Mouse (Mus musculus): ENCODE data around the gene Sez6. TPM values are rescaled to one million over a fixed set of nuclear protein-coding genes. Genes with fewer than 3 reads are reported as not detected.

Sez6 gene
- polyA plus RNA-seq, 1 experiment from 2014 or later: 0.17 TPM

- peak overlapping the region; percentile 92 for H3K9ac ChIP-seq (ENCODE audit: low read depth, low read length)
- peak overlapping the region; percentile 85 for H3K4me2 ChIP-seq (ENCODE audit: low read length)
- WGBS: under 1% methylated on average over 13 of the region's 13 CpGs
- no peak for TF ChIP-seq CTCF (IDR thresholded peaks at IDR 0.05; ENCODE audit: low read depth)
- no peaks in the 10 kb centered on the region for H3K4me1 ChIP-seq (replicated peaks; ENCODE audit: insufficient read depth, low read length)
- H3K9me3 ChIP-seq (replicated peaks; ENCODE audit: low read length): no peaks in the 10 kb centered on the region
- peaks cover 14% of the 10 kb centered on the region; the same call in 1 of the 2 replicates for H3K36me3 ChIP-seq (ENCODE audit: insufficient read depth, low read length)
- H3K27me3 ChIP-seq (ENCODE audit: insufficient read depth, low read length): no peaks in the 10 kb centered on the region
- peak; percentile 63 for DNase-seq (ENCODE audit: low spot score)
- ATAC-seq (replicated peaks; ENCODE audit: low FRiP score, low read depth): no peak
- peak overlapping the region; percentile 97 for H3K27ac ChIP-seq
- H3K4me3 ChIP-seq (replicated peaks; ENCODE audit: low read depth, low read length): peak overlapping the region; percentile 89
Measured at GRCm38 (mm10) chr11:77984836-77985231, 54.2 kb downstream of the Sez6 start.

DNA sequence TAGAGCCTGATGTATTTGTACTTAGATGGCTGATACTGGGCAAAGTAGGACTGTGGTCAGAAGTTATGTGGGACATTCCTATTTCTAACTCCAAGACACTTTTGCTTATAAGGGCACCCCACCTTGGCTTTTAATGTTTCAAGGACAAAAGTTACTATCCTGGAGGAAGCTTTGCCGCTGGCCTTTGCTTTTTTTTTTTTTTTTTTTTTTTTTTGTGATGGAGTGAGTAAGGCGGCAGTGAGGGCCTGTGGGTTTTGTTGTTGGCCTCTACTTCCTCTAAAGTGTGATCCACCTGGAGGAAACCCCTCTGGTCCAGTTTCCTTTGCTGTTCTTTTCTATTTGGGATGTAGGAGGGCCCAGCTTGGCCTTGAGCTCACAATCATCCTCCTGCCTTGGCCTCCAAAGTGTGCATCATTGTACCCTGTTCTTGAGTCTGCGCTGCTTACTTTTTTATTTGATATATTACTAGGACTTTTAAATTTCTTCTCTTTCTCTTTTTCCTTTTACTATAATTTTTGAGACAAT lies 55.0 kb downstream of the Sez6 start:
- 69% methylated on average over 3 of the region's 3 CpGs for WGBS
- no peak for TF ChIP-seq CTCF (IDR thresholded peaks at IDR 0.05; ENCODE audit: low read depth)
- H3K4me1 ChIP-seq (replicated peaks; ENCODE audit: insufficient read depth, low read length): no peaks in the 10 kb centered on the region
- H3K4me2 ChIP-seq (ENCODE audit: low read length): peak overlapping the region; percentile 85
- H3K36me3 ChIP-seq (ENCODE audit: insufficient read depth, low read length): peaks cover 18% of the 10 kb centered on the region; the same call in 1 of the 2 replicates
- H3K9me3 ChIP-seq (replicated peaks; ENCODE audit: low read length): no peaks in the 10 kb centered on the region
- H3K27ac ChIP-seq: no peak overlapping the region
- ATAC-seq (replicated peaks; ENCODE audit: low FRiP score, low read depth): no peak
- peak; percentile 15 for DNase-seq (ENCODE audit: low spot score)
- no peak overlapping the region for H3K9ac ChIP-seq (ENCODE audit: low read depth, low read length)
- H3K4me3 ChIP-seq (replicated peaks; ENCODE audit: low read depth, low read length): peak overlapping the region; percentile 89; the same call in 1 of the 2 replicates
- no peaks in the 10 kb centered on the region for H3K27me3 ChIP-seq (ENCODE audit: insufficient read depth, low read length)

DNA sequence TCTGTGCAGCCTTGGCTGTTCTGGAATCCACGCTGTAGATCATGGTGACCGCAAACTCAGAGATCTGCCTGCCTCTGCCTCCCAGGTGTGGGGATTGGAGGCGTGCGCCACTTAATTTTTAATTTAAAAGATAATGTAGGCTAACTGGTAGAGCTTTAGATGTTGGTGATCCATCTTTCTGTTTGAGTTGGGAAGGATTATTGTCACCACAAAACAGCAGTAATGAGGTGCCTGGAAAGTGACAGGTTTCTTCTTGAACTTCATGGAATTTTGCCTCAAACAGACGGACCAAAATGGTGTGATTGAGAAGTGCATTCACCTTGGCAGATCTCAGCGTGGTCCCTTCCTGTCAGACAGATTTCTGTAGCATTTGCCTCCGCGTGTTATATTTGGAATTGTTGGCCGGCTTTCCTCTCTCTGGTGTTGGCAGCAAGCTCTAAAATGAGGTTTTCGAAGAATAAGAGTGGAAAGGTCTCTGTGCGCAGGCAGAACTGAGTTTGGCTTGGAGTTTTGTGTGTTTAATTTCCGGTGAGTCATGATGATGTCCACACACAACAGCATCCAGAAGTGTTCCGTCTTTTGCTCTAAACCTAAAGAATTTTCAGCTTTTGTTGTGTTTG lies 58.6 kb downstream of the Sez6 start:
- H3K4me2 ChIP-seq (ENCODE audit: low read length): no peak overlapping the region
- no peak overlapping the region for H3K4me3 ChIP-seq (replicated peaks; ENCODE audit: low read depth, low read length)
- ATAC-seq (replicated peaks; ENCODE audit: low FRiP score, low read depth) (no peak), DNase-seq (ENCODE audit: low spot score) (no peak)
- no peak overlapping the region for H3K9ac ChIP-seq (ENCODE audit: low read depth, low read length)
- no peak overlapping the region for H3K27ac ChIP-seq
- TF ChIP-seq CTCF (IDR thresholded peaks at IDR 0.05; ENCODE audit: low read depth): no peak
- H3K27me3 ChIP-seq (ENCODE audit: insufficient read depth, low read length): no peaks in the 10 kb centered on the region
- peaks cover 22% of the 10 kb centered on the region for H3K36me3 ChIP-seq (ENCODE audit: insufficient read depth, low read length)
- WGBS: 87% methylated on average over 13 of the region's 13 CpGs
- H3K4me1 ChIP-seq (replicated peaks; ENCODE audit: insufficient read depth, low read length): no peaks in the 10 kb centered on the region
- H3K9me3 ChIP-seq (replicated peaks; ENCODE audit: low read length): no peaks in the 10 kb centered on the region

DNA sequence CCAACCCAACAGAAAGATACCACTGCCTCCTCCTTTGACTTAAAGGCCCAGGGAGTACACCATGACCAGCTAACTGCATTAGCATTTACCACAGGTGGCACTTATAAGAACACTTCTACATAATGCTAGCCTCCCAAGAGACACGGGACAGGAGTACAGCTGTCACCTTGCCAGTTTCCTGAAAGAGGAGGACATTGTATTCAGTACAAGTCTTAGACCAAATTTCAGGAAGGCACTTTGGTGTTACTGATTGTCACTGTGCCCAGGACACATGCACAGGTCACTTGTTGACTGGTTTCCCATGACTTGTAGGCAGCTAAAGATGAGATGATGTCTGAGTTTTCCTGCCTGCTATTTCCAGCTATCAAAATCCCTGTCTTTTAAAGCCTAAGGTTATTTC lies 65.0 kb downstream of the Sez6 start:
- Histone ChIP-seq H3K36me3 (ENCODE audit: insufficient read depth, low read length) (peaks cover 8% of the 10 kb centered on the region; the same call in 1 of the 2 replicates), H3K4me2 (ENCODE audit: low read length) (no peak overlapping the region), H3K9me3 (replicated peaks; ENCODE audit: low read length) (no peaks in the 10 kb centered on the region), H3K27me3 (ENCODE audit: insufficient read depth, low read length) (no peaks in the 10 kb centered on the region), H3K4me1 (replicated peaks; ENCODE audit: insufficient read depth, low read length) (no peaks in the 10 kb centered on the region), H3K27ac (no peak overlapping the region), H3K9ac (ENCODE audit: low read depth, low read length) (no peak overlapping the region), H3K4me3 (replicated peaks; ENCODE audit: low read depth, low read length) (no peak overlapping the region)
- ATAC-seq (replicated peaks; ENCODE audit: low FRiP score, low read depth): no peak
- no peak for DNase-seq (ENCODE audit: low spot score)
- WGBS: 58% methylated on average over 1 of the region's 1 CpGs
- TF ChIP-seq CTCF (IDR thresholded peaks at IDR 0.05; ENCODE audit: low read depth): no peak

DNA sequence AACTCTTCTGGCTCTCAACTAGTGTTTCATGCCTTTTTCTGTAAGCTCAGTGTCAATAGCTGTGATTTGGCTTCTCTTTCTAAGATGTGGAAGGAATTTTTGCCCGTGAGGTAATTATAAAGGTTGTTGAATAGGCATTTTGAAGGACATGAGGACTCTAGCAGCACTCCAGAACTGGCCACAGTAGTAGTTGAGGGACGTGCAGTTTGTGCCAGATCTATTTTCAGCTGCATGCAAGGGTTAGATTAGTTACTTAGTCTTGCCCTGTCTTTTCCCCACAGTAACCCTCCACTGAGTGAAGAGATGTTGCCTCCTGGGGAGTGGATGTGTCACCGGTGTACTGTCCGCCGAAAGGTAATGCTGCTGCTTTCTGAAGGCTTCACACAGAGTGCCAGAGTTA lies 75.8 kb downstream of the Sez6 start:
- Histone ChIP-seq H3K4me2 (ENCODE audit: low read length) (no peak overlapping the region), H3K36me3 (ENCODE audit: insufficient read depth, low read length) (peaks cover 41% of the 10 kb centered on the region), H3K4me3 (replicated peaks; ENCODE audit: low read depth, low read length) (no peak overlapping the region), H3K9me3 (replicated peaks; ENCODE audit: low read length) (no peaks in the 10 kb centered on the region), H3K27ac (no peak overlapping the region), H3K27me3 (ENCODE audit: insufficient read depth, low read length) (no peaks in the 10 kb centered on the region), H3K4me1 (replicated peaks; ENCODE audit: insufficient read depth, low read length) (no peaks in the 10 kb centered on the region), H3K9ac (ENCODE audit: low read depth, low read length) (no peak overlapping the region)
- no peak for ATAC-seq (replicated peaks; ENCODE audit: low FRiP score, low read depth)
- no peak for DNase-seq (ENCODE audit: low spot score)
- 95% methylated on average over 5 of the region's 5 CpGs for WGBS
- TF ChIP-seq CTCF (IDR thresholded peaks at IDR 0.05; ENCODE audit: low read depth): no peak

DNA sequence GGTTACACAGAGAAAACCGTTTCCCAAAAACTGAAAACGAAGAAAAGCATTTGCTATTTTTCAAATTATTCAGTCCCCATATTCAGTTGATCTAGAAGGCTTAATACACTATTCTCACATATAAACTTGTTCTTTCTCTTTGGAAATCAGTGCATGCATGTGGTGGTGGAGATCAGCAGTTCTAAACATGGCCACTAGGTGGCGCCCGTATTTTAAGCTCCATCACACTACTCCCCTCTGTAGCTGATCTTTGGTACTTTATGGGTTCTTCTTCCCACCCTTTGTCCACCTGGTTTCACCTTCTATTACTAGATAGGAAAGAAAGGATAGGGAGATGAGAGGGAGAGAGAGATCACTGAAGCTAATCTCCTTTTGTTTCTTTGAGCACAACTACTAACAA lies 89.1 kb downstream of the Sez6 start:
- TF ChIP-seq CTCF (IDR thresholded peaks at IDR 0.05; ENCODE audit: low read depth): peak; percentile 96
- ATAC-seq (replicated peaks; ENCODE audit: low FRiP score, low read depth): peak; percentile 73; the same call in 1 of the 2 replicates
- H3K27ac ChIP-seq: no peak overlapping the region
- DNase-seq (ENCODE audit: low spot score): peak; percentile 88
- H3K4me1 ChIP-seq (replicated peaks; ENCODE audit: insufficient read depth, low read length): no peaks in the 10 kb centered on the region
- peaks cover 77% of the 10 kb centered on the region for H3K36me3 ChIP-seq (ENCODE audit: insufficient read depth, low read length)
- WGBS: 22% methylated on average over 4 of the region's 4 CpGs
- H3K9ac ChIP-seq (ENCODE audit: low read depth, low read length): no peak overlapping the region
- H3K4me2 ChIP-seq (ENCODE audit: low read length): no peak overlapping the region
- H3K9me3 ChIP-seq (replicated peaks; ENCODE audit: low read length): no peaks in the 10 kb centered on the region
- H3K27me3 ChIP-seq (ENCODE audit: insufficient read depth, low read length): no peaks in the 10 kb centered on the region
- H3K4me3 ChIP-seq (replicated peaks; ENCODE audit: low read depth, low read length): no peak overlapping the region

All from kidney, postnatal 0 days (tissue).